Mouse (Mus musculus) right cerebral cortex, adult 2 months (tissue): ENCODE measurements at regions not wholly inside any gene's neighbourhood (a gene's known extent, or its start where the extent isn't known, plus 50 kb on each side); places are given as distances from the start of the nearest gene placed in this dataset.

Source experiments
- DNase-seq, 2 experiments: peaks; one replicate each; pipeline ENCODE4 v3.0.0; 2021 to 2022; ENCODE audit warnings: low spot score in 2 of 2

DNA sequence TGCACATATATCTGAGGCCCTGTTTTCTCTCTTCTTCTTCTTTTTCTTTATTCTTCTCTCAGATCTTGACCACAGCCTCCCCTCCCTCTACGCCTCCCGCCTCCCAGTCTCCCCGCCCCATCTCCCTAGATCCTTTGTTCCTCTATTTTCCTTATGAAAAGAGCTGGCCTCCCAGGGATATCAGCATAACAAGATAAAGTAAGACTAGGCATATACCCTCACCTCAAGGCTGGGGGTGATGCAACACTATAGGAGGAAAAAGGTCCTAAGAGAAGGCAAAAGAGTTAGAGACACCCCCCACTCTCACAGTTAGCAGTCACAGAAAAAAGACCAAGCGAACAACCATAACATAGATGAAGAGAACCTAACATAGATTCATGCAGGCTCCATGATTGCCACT is 57.5 kb upstream of the Pgrmc2 start:
- no peak for DNase-seq

DNA sequence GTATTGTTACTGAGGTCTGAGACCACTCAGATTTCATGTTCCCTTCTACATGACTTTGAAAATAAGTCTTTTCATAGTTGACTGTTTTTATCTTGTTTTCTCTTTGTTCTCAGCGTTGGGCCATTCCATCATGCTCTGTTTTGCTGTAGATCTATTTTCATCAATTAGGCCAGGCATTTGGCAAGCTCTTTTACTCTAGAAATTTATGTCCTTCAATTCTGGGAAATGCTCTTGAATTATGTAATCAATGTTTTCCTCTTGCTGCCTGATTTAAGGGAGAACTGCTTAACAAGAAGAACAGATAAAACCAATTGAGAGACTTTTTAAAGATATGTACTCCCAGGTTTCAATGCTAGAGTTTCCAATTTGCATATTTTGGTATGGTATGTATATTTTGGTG is 55.1 kb upstream of the Pgrmc2 start:
- DNase-seq, result no peak

DNA sequence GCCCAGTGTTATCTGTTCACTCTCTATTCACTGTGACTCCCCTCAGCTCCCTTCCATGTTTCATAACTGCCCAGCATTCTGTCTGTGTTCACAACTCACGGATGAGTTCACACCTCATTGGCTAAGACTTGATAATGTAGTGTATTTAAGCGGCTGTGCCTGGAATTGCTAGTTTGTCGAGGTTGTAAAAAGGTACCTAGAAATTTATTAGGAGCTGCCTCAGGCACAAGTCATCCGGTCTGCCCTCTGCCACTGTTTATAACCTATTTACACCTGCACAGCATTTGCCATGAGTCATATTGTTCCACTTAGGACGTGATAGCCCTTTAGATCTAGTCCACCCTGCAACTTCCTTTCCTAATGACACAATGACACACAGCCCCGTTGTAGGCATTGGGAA is 50.0 kb upstream of the Pgrmc2 start:
- DNase-seq, result no peak
